Mouse (Mus musculus) ES-Bruce4 (cell line): ENCODE data around the gene Vwa8.

ENCODE experiments used
- CTCF ChIP-seq: IDR thresholded peaks from one replicate; pipeline ENCODE4 v1.8.1; 2011; ENCODE audit warnings: low read depth, low read length
- POLR2A ChIP-seq: IDR thresholded peaks from one replicate; pipeline ENCODE4 v1.8.1; 2011; ENCODE audit warnings: low read length; ENCODE audit not compliant: insufficient read depth

- no peak for TF ChIP-seq CTCF
- TF ChIP-seq POLR2A: no peak
Observed at GRCm38 (mm10) chr14:78818406-78818805, 30.4 kb upstream of the Vwa8 start.
